Mouse (Mus musculus) midbrain, embryonic 16.5 days (tissue): ENCODE measurements at regions not wholly inside any gene's neighbourhood (a gene's known extent, or its start where the extent isn't known, plus 50 kb on each side); places are given as distances from the start of the nearest gene placed in this dataset.

ENCODE experiments used
- ATAC-seq: fragments of 200-750 bp; cut with Nextera tagmentation; 2 replicates; pipeline ENCODE4 v1.8.0; 2017; ENCODE audit warnings: moderate TSS enrichment
- H3K27ac ChIP-seq: fragments of 300-500 bp; sonication (generic); 2 replicates; pipeline ENCODE4 v1.5.1; 2014; ENCODE audit warnings: mild to moderate bottlenecking, low read length, mixed read lengths
- H3K27me3 ChIP-seq: fragments of 300-500 bp; sonication (generic); 2 replicates; pipeline ENCODE4 v1.6.1; 2014; ENCODE audit warnings: low read depth, low read length, mixed read lengths; ENCODE audit not compliant: control insufficient read depth, insufficient read depth
- H3K36me3 ChIP-seq: fragments of 300-500 bp; sonication (generic); 2 replicates; pipeline ENCODE4 v1.6.1; 2014; ENCODE audit warnings: mild to moderate bottlenecking, low read length, moderate library complexity, mixed read lengths; ENCODE audit not compliant: control insufficient read depth, insufficient read depth
- H3K4me1 ChIP-seq: fragments of 300-500 bp; sonication (generic); 2 replicates; pipeline ENCODE4 v1.6.1; 2014; ENCODE audit warnings: mild to moderate bottlenecking, low read length, mixed read lengths; ENCODE audit not compliant: control insufficient read depth, insufficient read depth
- H3K4me2 ChIP-seq: fragments of 300-500 bp; sonication (generic); 2 replicates; pipeline ENCODE4 v1.6.1; 2014; ENCODE audit warnings: mild to moderate bottlenecking, low read length, mixed read lengths
- H3K4me3 ChIP-seq: fragments of 300-500 bp; sonication (generic); 2 replicates; pipeline ENCODE4 v1.5.1; 2014; ENCODE audit warnings: low read depth, mild to moderate bottlenecking, low read length, moderate library complexity, mixed read lengths
- H3K9ac ChIP-seq: fragments of 300-500 bp; sonication (generic); 2 replicates; pipeline ENCODE4 v1.6.1; 2014; ENCODE audit warnings: low read depth, low read length, mixed read lengths
- H3K9me3 ChIP-seq: fragments of 300-500 bp; sonication (generic); replicated peaks from 2 replicates; pipeline ENCODE4 v1.6.1; 2014; ENCODE audit warnings: mild to moderate bottlenecking, low read length, mixed read lengths; ENCODE audit not compliant: control insufficient read depth, poor library complexity, severe bottlenecking
- WGBS: fragments of 180-500 bp; shearing (Covaris S2); extraction: QIAGEN DNeasy Blood & Tissue Kit; methylation state at CpG from one replicate; pipeline ENCODE4 v1.1.7; 2014; 5-methylcytosine and 5-hydroxymethylcytosine counted together

DNA sequence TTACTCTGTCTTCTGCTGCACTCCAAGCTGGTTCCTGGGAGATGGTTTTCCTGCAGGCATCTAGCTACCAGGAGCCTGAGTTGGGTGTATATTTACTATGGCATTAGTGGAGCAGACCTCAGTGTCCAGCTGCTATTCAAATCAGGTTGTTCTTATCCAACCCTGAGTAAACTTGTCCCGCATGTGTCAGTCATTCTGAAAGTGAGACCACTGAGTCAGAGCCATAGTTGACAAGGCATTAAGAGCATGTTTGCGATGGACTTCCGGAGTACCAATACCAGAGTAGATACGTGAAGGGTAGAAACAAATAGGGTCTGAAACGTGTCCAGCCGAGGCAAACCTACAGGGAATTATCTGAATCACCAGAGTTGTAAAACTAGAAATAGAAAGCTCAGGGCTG, 520.6 kb downstream of the Defb40 start:
- Histone ChIP-seq H3K4me1 (no peaks in the 10 kb centered on the region), H3K4me3 (no peak overlapping the region), H3K9me3 (no peaks in the 10 kb centered on the region), H3K9ac (no peak overlapping the region), H3K27ac (no peak overlapping the region), H3K4me2 (no peak overlapping the region), H3K27me3 (no peaks in the 10 kb centered on the region), H3K36me3 (no peaks in the 10 kb centered on the region)
- ATAC-seq: no peak
- 95% methylated on average over 6 of the region's 6 CpGs for WGBS

DNA sequence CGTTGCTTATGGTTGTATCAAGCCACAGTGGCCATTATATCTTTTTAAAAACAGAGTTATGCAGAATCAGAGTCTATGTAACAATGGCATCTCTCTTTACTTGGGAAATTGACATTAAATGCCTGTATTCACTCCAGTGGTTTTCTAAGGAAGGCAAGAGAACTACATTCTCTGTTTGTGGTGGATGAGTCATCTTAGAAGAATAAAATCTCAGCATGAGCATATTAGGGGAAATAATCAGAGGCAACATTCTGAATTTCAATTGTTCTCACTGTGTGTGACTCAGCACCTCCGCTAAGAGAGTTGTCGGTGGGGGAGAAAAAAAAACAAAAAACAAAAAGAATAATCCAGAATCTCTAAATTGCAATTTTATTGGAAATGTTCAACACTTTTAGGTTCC, 529.0 kb downstream of the Defb40 start:
- Histone ChIP-seq H3K9ac (no peak overlapping the region), H3K36me3 (no peaks in the 10 kb centered on the region), H3K4me3 (no peak overlapping the region), H3K4me2 (no peak overlapping the region), H3K9me3 (no peaks in the 10 kb centered on the region), H3K27ac (no peak overlapping the region), H3K27me3 (no peaks in the 10 kb centered on the region), H3K4me1 (no peaks in the 10 kb centered on the region)
- no peak for ATAC-seq
- WGBS: 67% methylated on average over 3 of the region's 3 CpGs

DNA sequence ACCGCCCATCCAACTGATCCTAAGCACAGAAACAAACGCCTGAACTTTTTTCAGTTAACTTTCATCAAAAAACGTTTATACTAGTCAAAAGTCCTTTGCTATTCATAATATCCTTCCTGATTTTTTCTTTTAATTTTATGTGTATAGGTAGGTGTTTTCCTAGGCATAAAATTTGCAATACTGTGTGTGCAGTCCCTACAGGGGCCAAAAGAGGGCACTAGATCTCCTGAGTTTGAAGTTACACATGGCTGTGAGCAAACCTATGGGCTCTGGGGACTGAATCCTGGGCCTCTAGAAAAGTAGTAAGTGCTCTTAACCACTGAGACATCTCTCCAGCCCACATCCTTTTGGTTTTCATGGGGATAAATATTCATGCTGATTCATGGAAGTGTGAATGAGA, 535.8 kb downstream of the Defb40 start:
- no peak for ATAC-seq

DNA sequence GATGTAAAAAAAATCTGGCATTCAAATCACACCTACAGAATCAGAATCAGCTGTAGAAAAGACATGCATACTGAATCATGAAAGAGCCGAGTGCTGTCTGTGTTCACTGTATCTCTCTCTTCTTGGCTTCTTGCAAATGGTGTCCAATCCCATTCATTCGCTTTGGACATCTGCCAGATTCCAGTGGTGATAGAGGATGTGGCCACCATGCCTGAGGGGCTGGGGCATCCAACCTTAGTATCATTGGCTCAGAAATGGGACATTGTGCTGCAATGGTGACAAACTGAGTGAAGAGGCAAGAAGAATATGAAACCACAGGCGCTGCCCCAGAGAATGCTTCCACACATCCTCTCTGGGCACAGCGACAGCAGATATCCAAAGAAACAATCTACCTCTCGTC, 555.2 kb downstream of the Defb40 start:
- Histone ChIP-seq H3K9ac (no peak overlapping the region), H3K27ac (no peak overlapping the region), H3K27me3 (no peaks in the 10 kb centered on the region), H3K4me1 (no peaks in the 10 kb centered on the region), H3K9me3 (no peaks in the 10 kb centered on the region; the same call in 1 of the 2 replicates), H3K36me3 (no peaks in the 10 kb centered on the region), H3K4me3 (no peak overlapping the region), H3K4me2 (no peak overlapping the region)
- ATAC-seq: no peak
- WGBS: 79% methylated on average over 5 of the region's 5 CpGs

More for the DNA sequence above, 535.8 kb downstream of the Defb40 start:
- Histone ChIP-seq H3K27ac (no peak overlapping the region), H3K9ac (no peak overlapping the region), H3K4me1 (no peaks in the 10 kb centered on the region), H3K4me3 (no peak overlapping the region), H3K27me3 (no peaks in the 10 kb centered on the region), H3K9me3 (no peaks in the 10 kb centered on the region), H3K4me2 (no peak overlapping the region), H3K36me3 (no peaks in the 10 kb centered on the region)
- 75% methylated on average over 3 of the region's 3 CpGs for WGBS

DNA sequence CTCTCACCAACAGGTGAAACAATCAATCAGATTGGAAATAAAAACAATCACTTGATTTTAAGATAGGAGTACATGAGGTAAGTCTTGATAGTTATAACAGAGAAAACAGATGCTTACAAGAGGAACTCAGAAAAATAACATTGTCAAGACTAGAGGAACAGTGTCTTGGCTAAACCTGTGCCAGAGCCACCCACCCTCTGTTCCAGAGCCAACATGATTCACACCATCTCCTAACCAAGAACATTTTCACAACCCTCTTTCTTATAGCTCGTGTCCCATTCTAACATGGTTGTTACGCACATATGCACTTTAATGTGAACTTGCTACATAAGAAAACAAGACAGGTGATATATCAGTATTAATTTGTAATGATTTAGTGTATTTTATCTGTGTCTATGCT, 565.6 kb downstream of the Defb40 start:
- Histone ChIP-seq H3K9me3 (no peaks in the 10 kb centered on the region), H3K4me1 (no peaks in the 10 kb centered on the region), H3K4me3 (no peak overlapping the region), H3K36me3 (no peaks in the 10 kb centered on the region), H3K9ac (no peak overlapping the region), H3K27ac (no peak overlapping the region), H3K27me3 (no peaks in the 10 kb centered on the region), H3K4me2 (no peak overlapping the region)
- WGBS: 93% methylated on average over 2 of the region's 2 CpGs
- ATAC-seq: no peak

DNA sequence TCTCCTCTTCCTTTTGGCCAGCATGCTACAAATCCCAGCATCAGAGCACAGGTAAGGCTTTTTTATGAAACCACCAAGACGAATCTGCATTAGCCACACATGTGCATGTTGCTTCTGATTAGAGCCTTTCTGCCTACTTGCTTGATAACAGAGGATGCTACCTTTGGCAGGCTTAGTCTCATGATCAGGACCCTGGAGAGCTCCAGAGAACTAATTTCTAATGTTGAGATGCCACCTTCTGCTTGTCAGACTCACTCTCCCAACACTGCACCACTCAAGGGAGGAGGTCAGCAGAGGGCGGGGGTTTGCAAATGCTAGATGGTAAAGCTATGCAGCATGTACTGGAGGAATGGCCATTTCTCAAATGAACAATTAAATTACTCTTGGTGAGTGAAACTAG, 571.6 kb downstream of the Defb40 start:
- H3K27me3 ChIP-seq: no peaks in the 10 kb centered on the region
- H3K9ac ChIP-seq: no peak overlapping the region
- H3K36me3 ChIP-seq: no peaks in the 10 kb centered on the region
- ATAC-seq: no peak
- no peak overlapping the region for H3K27ac ChIP-seq
- no peaks in the 10 kb centered on the region for H3K9me3 ChIP-seq
- no peaks in the 10 kb centered on the region for H3K4me1 ChIP-seq
- no peak overlapping the region for H3K4me2 ChIP-seq
- H3K4me3 ChIP-seq: no peak overlapping the region
- WGBS: 72% methylated on average over 2 of the region's 2 CpGs

DNA sequence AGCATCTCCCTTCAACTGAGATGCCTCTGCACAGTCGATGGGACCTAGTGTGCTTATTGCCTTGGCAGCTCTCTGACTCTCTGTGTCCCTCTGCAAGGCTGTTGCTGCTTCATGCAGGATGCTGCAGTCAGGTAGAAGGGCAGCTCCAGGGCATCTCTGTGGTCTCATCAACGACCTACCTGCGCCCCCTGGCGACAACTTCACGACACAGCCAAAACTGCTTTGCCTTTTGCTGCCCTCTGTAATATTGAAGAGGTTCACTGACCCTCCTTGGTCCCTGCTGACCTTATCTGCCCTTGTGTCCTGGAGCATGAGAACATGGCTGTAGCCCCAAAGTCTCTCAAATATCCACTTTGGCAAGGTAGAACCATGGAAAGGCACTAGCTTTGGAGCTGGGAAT, 589.7 kb downstream of the Defb40 start:
- 5% methylated on average over 5 of the region's 5 CpGs for WGBS
- 0 out of 2 replicates have a peak, but pooled peaks have one; percentile 64 for ATAC-seq
- Histone ChIP-seq H3K27ac (no peak overlapping the region), H3K4me3 (no peak overlapping the region), H3K4me2 (no peak overlapping the region), H3K4me1 (no peaks in the 10 kb centered on the region), H3K36me3 (no peaks in the 10 kb centered on the region), H3K9ac (no peak overlapping the region), H3K27me3 (no peaks in the 10 kb centered on the region), H3K9me3 (no peaks in the 10 kb centered on the region)

DNA sequence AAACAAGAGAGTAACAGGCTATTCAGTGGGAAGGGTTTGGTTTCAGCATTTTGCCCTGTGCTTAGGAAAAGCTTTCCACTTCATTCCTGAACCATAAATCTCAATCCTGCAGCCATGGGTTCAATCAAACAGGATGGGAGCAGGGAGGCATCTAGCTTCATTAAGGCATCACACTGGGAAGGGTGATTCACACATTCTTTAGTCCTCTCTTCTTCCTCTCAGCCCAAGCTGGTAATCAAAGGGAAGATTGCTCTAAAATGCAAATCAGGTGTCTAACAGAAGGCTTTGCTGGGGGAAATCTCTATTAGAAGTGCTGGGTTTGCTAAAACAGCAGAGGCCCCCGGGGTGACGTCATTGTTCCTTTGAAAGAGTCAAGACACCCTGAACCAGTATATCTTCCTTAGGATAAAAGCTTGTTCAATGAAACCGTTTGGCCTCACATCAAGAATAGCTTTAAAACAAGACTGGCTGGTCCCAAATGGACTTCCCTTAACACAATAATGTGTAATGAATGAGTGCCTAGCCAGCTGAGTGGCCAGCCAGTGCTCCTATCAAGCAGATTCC, 596.4 kb downstream of the Defb40 start:
- H3K4me3 ChIP-seq: no peak overlapping the region
- WGBS: 7% methylated on average over 3 of the region's 3 CpGs
- no peak for ATAC-seq
- no peaks in the 10 kb centered on the region for H3K9me3 ChIP-seq
- peaks cover 3% of the 10 kb centered on the region; the same call in 1 of the 2 replicates for H3K4me1 ChIP-seq
- no peaks in the 10 kb centered on the region for H3K27me3 ChIP-seq
- H3K36me3 ChIP-seq: no peaks in the 10 kb centered on the region
- no peak overlapping the region for H3K27ac ChIP-seq
- no peak overlapping the region for H3K9ac ChIP-seq
- no peak overlapping the region for H3K4me2 ChIP-seq

DNA sequence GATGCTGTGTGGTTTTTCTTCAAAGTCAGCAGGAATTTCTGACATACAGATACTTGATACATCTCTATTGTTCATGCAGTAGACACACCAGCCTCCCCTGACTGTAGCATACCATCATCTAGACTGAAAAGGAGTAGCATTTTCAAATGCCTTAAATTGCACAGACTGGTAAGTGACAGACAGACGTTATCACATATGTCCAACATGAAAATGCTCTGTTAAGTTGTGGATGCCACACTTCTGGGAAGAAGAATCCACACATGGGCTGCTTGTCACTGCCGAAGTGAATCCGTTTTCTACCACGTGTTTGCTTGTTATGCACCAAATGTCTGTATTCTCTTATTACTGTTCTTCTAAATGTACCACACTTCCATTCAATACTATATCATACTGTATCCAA, 629.3 kb downstream of the Defb40 start:
- Histone ChIP-seq H3K9ac (no peak overlapping the region), H3K9me3 (no peaks in the 10 kb centered on the region), H3K27me3 (no peaks in the 10 kb centered on the region), H3K4me1 (no peaks in the 10 kb centered on the region), H3K4me3 (no peak overlapping the region), H3K36me3 (no peaks in the 10 kb centered on the region), H3K27ac (no peak overlapping the region), H3K4me2 (no peak overlapping the region)
- WGBS: 86% methylated on average over 4 of the region's 4 CpGs
- no peak for ATAC-seq
